Mouse (Mus musculus): ENCODE measurements around the gene Atp5d. TPM values are rescaled to one million over a fixed set of nuclear protein-coding genes. Genes with fewer than 3 reads are reported as not detected.

Atp5d gene
- polyA plus RNA-seq, 1 experiment from 2014 or later, result 426 TPM

DNA sequence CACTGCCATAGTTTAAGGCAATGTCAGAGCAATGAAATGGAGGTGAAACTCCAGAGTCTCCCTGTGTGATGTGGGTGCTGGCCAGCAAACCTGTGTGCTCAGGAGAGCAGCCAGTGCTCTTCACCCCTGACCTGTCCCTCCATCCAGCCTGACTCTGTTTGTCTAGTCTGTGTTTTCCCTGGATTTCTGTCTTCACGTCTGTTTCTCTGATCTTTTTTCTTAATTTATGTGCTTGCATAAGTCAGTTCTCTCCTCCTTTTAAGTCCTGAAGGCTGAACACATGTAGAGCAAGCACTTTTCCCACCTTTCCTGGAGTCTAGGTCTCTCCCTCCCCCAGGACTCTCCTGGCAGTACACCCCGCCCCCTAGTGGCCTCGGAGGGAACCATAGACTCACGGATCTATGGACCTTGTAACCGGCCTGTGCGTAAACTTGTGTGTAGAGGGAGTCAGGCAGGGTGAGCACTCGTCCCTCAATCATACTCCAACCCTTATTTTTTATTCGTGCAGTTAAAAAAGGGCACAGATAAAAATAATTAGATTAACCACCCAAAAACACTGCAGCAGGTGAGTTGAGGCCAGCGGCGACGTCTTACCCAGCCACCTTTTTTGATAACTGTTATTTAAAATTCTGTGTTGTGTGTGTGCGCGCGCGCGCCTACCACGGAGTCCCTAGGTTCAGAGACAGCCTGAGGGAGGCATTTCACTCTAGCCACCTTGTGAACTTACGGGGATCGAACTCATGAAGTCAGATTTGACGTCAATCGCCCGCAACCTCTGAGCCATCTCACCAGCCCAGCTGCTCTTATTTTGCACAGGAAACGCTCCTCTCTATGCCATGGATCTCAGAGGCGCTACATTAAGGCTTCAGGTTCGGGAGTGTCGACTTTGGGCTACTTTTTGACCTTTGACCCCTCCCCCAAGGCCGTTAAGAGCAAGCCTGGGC, 23.8 kb upstream of the Atp5d start:
- peak overlapping the region; percentile 53 for H3K27ac ChIP-seq (replicated peaks; ENCODE audit: low read depth, low read length)
- peak overlapping the region; percentile 52 for H3K4me2 ChIP-seq (ENCODE audit: low read depth, severe bottlenecking)
- peak overlapping the region; percentile 48 for H3K9ac ChIP-seq (ENCODE audit: low read length)
- H3K4me1 ChIP-seq (ENCODE audit: control insufficient read depth, insufficient read depth, low read length), result peaks cover 14% of the 10 kb centered on the region
- H3K4me3 ChIP-seq (ENCODE audit: low read depth, low read length), result peak overlapping the region; percentile 85
- DNase-seq (ENCODE audit: low spot score), result peak; percentile 97
- no peaks in the 10 kb centered on the region for H3K27me3 ChIP-seq (ENCODE audit: control insufficient read depth, insufficient read depth, low read length)
- 2% methylated on average over 27 of the region's 27 CpGs for WGBS
- H3K9me3 ChIP-seq (ENCODE audit: control insufficient read depth, low read length), result no peaks in the 10 kb centered on the region
- no peaks in the 10 kb centered on the region; the same call in 1 of the 2 replicates for H3K36me3 ChIP-seq (ENCODE audit: control insufficient read depth, insufficient read depth, low read length)
- ATAC-seq (ENCODE audit: insufficient number of reproducible peaks, low FRiP score, low TSS enrichment, low read depth), result peak; percentile 33; the same call in 1 of the 2 replicates

DNA sequence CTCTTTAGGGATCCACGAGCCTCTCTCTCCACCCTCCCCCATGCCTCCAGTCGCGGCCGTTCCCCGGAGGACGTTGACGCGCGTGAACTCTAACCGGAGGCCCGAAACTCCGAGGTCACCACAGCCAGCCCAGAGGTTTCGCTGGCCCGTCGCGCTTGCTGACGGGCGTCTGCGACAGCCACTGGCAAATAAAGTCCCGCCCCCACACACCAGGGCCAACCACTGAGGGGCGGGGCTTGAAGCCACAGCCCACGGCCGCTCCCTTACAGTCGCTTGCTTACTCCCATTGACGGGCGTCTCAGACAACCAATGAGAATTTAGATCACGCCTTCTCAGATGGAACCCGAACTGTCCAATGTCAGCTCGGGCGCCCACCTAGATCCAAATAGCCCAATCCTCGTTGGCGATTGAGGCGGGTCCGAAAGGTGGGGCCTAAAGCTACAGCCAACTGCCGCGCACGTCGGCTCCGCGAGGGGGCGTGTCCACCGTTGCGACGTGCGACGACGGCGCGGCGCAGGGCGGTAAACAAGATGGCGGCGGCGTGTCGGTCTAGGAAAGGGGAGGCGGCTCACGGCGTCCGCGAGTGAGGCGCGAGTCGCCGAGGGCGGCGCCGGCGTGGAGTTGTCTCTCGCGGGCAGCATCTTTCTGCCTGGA, 23.0 kb upstream of the Atp5d start, which contains the start of gene Stk11:
TSS of gene Stk11 (plus strand) at position 514 of the 654 bp plus-strand sequence.
- H3K4me3 ChIP-seq (ENCODE audit: low read depth, low read length), result peak within 1 kb of the TSS; percentile 85
- no peaks in the 10 kb centered on the region for H3K9me3 ChIP-seq (ENCODE audit: control insufficient read depth, low read length)
- DNase-seq (ENCODE audit: low spot score) (peak; percentile 100), ATAC-seq (ENCODE audit: insufficient number of reproducible peaks, low FRiP score, low TSS enrichment, low read depth) (peak; percentile 97)
- peak within 1 kb of the TSS; percentile 92 for H3K9ac ChIP-seq (ENCODE audit: low read length)
- H3K4me2 ChIP-seq (ENCODE audit: low read depth, severe bottlenecking), result peak within 1 kb of the TSS; percentile 89
- peaks cover 14% of the 10 kb centered on the region for H3K4me1 ChIP-seq (ENCODE audit: control insufficient read depth, insufficient read depth, low read length)
- H3K27me3 ChIP-seq (ENCODE audit: control insufficient read depth, insufficient read depth, low read length), result no peaks in the 10 kb centered on the region
- under 1% methylated on average over 70 of the region's 70 CpGs for WGBS
- H3K27ac ChIP-seq (replicated peaks; ENCODE audit: low read depth, low read length), result peak within 1 kb of the TSS; percentile 64
- H3K36me3 ChIP-seq (ENCODE audit: control insufficient read depth, insufficient read depth, low read length), result peaks cover 7% of the 10 kb centered on the region

DNA sequence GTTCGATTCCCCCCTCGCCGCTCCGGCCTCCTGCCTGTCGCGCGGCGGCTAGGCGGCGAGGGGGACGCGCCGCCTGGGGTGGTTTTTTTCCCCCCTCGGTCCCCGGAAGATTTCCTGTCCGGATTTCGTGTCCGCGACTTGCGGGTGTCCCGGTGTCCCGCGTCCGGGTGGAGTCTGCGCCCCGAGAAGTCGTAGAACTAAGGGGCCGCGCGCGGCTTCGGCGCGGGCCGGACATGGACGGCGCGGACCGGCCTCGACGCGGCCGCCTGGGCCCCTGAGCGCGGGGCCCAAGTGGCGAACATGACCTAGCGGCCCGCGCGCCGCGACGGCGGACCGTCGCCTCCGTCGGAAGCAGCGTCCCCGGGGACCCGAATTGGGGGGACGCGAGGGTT, 22.5 kb upstream of the Atp5d start:
- Histone ChIP-seq H3K9me3 (ENCODE audit: control insufficient read depth, low read length) (no peaks in the 10 kb centered on the region), H3K4me2 (ENCODE audit: low read depth, severe bottlenecking) (peak overlapping the region; percentile 89), H3K4me3 (ENCODE audit: low read depth, low read length) (peak overlapping the region; percentile 85), H3K36me3 (ENCODE audit: control insufficient read depth, insufficient read depth, low read length) (peaks cover 11% of the 10 kb centered on the region), H3K27me3 (ENCODE audit: control insufficient read depth, insufficient read depth, low read length) (no peaks in the 10 kb centered on the region), H3K27ac (replicated peaks; ENCODE audit: low read depth, low read length) (peak overlapping the region; percentile 64), H3K9ac (ENCODE audit: low read length) (peak overlapping the region; percentile 92), H3K4me1 (ENCODE audit: control insufficient read depth, insufficient read depth, low read length) (peaks cover 14% of the 10 kb centered on the region)
- WGBS, result under 1% methylated on average over 63 of the region's 63 CpGs
- ATAC-seq (ENCODE audit: insufficient number of reproducible peaks, low FRiP score, low TSS enrichment, low read depth) (no peak), DNase-seq (ENCODE audit: low spot score) (no peak)

DNA sequence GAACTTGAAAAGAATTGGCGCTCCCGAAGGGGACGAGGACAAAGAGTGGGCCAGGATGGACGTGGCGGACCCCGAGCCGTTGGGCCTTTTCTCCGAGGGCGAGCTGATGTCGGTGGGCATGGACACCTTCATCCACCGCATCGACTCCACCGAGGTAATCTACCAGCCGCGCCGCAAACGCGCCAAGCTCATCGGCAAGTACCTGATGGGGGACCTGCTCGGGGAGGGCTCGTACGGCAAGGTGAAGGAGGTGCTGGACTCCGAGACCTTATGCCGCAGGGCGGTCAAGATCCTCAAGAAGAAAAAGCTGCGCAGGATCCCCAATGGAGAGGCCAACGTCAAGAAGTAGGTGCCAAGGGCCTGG, 21.9 kb upstream of the Atp5d start:
- DNase-seq (ENCODE audit: low spot score) (peak; percentile 50), ATAC-seq (ENCODE audit: insufficient number of reproducible peaks, low FRiP score, low TSS enrichment, low read depth) (no peak)
- Histone ChIP-seq H3K4me1 (ENCODE audit: control insufficient read depth, insufficient read depth, low read length) (peaks cover 14% of the 10 kb centered on the region), H3K27ac (replicated peaks; ENCODE audit: low read depth, low read length) (no peak overlapping the region; the same call in 1 of the 2 replicates), H3K27me3 (ENCODE audit: control insufficient read depth, insufficient read depth, low read length) (no peaks in the 10 kb centered on the region), H3K9me3 (ENCODE audit: control insufficient read depth, low read length) (no peaks in the 10 kb centered on the region), H3K36me3 (ENCODE audit: control insufficient read depth, insufficient read depth, low read length) (peaks cover 11% of the 10 kb centered on the region), H3K4me3 (ENCODE audit: low read depth, low read length) (peak overlapping the region; percentile 85), H3K4me2 (ENCODE audit: low read depth, severe bottlenecking) (peak overlapping the region; percentile 89), H3K9ac (ENCODE audit: low read length) (peak overlapping the region; percentile 92)
- under 1% methylated on average over 27 of the region's 27 CpGs for WGBS

- peak; percentile 38 for DNase-seq (ENCODE audit: low spot score)
- ATAC-seq (ENCODE audit: insufficient number of reproducible peaks, low FRiP score, low TSS enrichment, low read depth), result no peak
- H3K9ac ChIP-seq (ENCODE audit: low read length), result peak overlapping the region; percentile 92
- H3K27me3 ChIP-seq (ENCODE audit: control insufficient read depth, insufficient read depth, low read length), result no peaks in the 10 kb centered on the region
- no peak overlapping the region; the same call in 1 of the 2 replicates for H3K27ac ChIP-seq (replicated peaks; ENCODE audit: low read depth, low read length)
- peak overlapping the region; percentile 89 for H3K4me2 ChIP-seq (ENCODE audit: low read depth, severe bottlenecking)
- H3K36me3 ChIP-seq (ENCODE audit: control insufficient read depth, insufficient read depth, low read length), result peaks cover 17% of the 10 kb centered on the region
- WGBS, result 3% methylated on average over 30 of the region's 30 CpGs
- peaks cover 14% of the 10 kb centered on the region for H3K4me1 ChIP-seq (ENCODE audit: control insufficient read depth, insufficient read depth, low read length)
- H3K9me3 ChIP-seq (ENCODE audit: control insufficient read depth, low read length), result no peaks in the 10 kb centered on the region
- peak overlapping the region; percentile 85 for H3K4me3 ChIP-seq (ENCODE audit: low read depth, low read length)
These were observed 21.3 kb upstream of the Atp5d start for GRCm38 (mm10) chr10:80116927-80117691.

DNA sequence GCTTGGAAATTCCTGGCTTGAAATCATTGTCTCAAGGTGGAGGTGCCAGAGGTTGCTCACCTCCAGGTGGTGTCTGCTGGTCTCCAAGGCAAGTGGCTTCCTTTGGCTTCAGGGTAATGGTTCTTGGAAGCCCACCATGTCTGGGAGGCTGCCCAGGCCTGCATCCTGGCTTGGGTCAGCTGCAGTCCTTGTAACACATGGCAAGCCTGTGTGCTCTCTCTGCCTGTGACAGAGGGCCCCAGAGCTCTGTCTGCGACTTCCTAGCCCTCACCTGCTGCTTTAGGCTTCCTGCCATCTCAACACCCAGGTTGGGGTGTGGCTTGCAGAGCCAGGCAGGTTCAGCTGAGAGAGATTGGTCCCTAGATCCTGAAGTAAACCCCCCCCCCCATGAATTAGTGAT, 20.7 kb upstream of the Atp5d start:
- peaks cover 14% of the 10 kb centered on the region for H3K4me1 ChIP-seq (ENCODE audit: control insufficient read depth, insufficient read depth, low read length)

DNA sequence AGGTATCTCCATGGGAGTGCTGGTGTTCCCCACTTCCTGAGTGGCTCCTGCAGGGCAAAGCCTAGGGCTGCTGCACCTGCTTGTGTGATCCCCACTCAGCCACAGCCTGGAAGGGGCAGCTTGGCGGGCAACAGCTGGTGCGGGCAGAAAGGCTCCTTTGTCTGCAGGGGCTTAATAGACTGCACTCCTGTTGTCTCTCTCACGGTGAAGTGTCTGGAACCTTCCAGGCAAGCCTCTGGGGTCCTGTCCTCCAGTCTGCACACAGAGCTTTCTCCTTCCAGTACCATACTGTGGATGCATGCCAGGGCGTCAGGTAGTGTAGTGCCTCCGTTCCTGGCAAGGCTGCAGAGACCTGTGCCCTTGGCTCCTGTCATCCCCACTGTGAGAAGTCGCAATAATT, 19.9 kb upstream of the Atp5d start:
- DNase-seq (ENCODE audit: low spot score) (no peak), ATAC-seq (ENCODE audit: insufficient number of reproducible peaks, low FRiP score, low TSS enrichment, low read depth) (no peak)
- Histone ChIP-seq H3K9me3 (ENCODE audit: control insufficient read depth, low read length) (no peaks in the 10 kb centered on the region), H3K4me1 (ENCODE audit: control insufficient read depth, insufficient read depth, low read length) (peaks cover 14% of the 10 kb centered on the region), H3K27me3 (ENCODE audit: control insufficient read depth, insufficient read depth, low read length) (no peaks in the 10 kb centered on the region), H3K36me3 (ENCODE audit: control insufficient read depth, insufficient read depth, low read length) (peaks cover 18% of the 10 kb centered on the region), H3K4me2 (ENCODE audit: low read depth, severe bottlenecking) (peak overlapping the region; percentile 89), H3K27ac (replicated peaks; ENCODE audit: low read depth, low read length) (no peak overlapping the region), H3K9ac (ENCODE audit: low read length) (no peak overlapping the region; the same call in 1 of the 2 replicates), H3K4me3 (ENCODE audit: low read depth, low read length) (no peak overlapping the region; the same call in 1 of the 2 replicates)
- WGBS, result 86% methylated on average over 6 of the region's 6 CpGs

More for the DNA sequence above, 20.7 kb upstream of the Atp5d start:
- Histone ChIP-seq H3K9ac (ENCODE audit: low read length) (peak overlapping the region; percentile 92), H3K36me3 (ENCODE audit: control insufficient read depth, insufficient read depth, low read length) (peaks cover 17% of the 10 kb centered on the region), H3K9me3 (ENCODE audit: control insufficient read depth, low read length) (no peaks in the 10 kb centered on the region), H3K27ac (replicated peaks; ENCODE audit: low read depth, low read length) (no peak overlapping the region), H3K4me2 (ENCODE audit: low read depth, severe bottlenecking) (peak overlapping the region; percentile 89), H3K4me3 (ENCODE audit: low read depth, low read length) (peak overlapping the region; percentile 85), H3K27me3 (ENCODE audit: control insufficient read depth, insufficient read depth, low read length) (no peaks in the 10 kb centered on the region)
- DNase-seq (ENCODE audit: low spot score) (no peak), ATAC-seq (ENCODE audit: insufficient number of reproducible peaks, low FRiP score, low TSS enrichment, low read depth) (no peak)
- WGBS, result 55% methylated on average over 1 of the region's 1 CpGs

DNA sequence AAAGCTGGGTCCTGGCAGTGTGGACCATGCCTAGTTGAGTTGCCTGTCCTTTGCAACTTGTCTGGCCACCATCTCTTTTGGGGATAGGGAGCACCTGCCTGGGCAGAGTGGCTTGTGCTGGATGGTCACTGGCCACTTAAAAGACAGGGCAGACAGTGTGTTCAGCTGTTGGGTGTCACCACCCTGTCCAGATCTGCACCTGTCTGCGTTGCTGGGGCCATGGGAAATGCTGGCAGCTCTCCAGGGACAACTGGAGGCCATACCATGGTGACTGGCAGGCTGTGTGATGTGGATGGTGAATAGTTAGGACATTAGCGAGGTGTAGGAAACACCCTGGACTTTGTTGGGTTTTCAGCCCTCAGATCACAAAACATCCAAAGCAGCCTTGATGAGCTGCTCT, 18.3 kb upstream of the Atp5d start:
- H3K4me1 ChIP-seq (ENCODE audit: control insufficient read depth, insufficient read depth, low read length), result peaks cover 14% of the 10 kb centered on the region
- WGBS, result 91% methylated on average over 2 of the region's 2 CpGs

More for the DNA sequence above, 18.3 kb upstream of the Atp5d start:
- no peak overlapping the region for H3K4me2 ChIP-seq (ENCODE audit: low read depth, severe bottlenecking)
- no peaks in the 10 kb centered on the region for H3K9me3 ChIP-seq (ENCODE audit: control insufficient read depth, low read length)
- no peak overlapping the region for H3K4me3 ChIP-seq (ENCODE audit: low read depth, low read length)
- no peaks in the 10 kb centered on the region for H3K27me3 ChIP-seq (ENCODE audit: control insufficient read depth, insufficient read depth, low read length)
- H3K27ac ChIP-seq (replicated peaks; ENCODE audit: low read depth, low read length), result no peak overlapping the region
- no peak overlapping the region for H3K9ac ChIP-seq (ENCODE audit: low read length)
- DNase-seq (ENCODE audit: low spot score) (no peak), ATAC-seq (ENCODE audit: insufficient number of reproducible peaks, low FRiP score, low TSS enrichment, low read depth) (no peak)
- H3K36me3 ChIP-seq (ENCODE audit: control insufficient read depth, insufficient read depth, low read length), result peaks cover 22% of the 10 kb centered on the region

Measured in limb, embryonic 11.5 days (tissue).